Mouse (Mus musculus): Measurements from ENCODE around the gene Cabin1.
"Not testable (repeated sequence)": the region's sequence is repeated elsewhere in the genome, so short reads cannot be mapped to it uniquely, and the experiment has no call there.

Cabin1 gene

GRCm38 (mm10) chr10:75767756-75768155 is 3.6 kb upstream of the Cabin1 start:
- in situ Hi-C loops (cut with MboI, MseI): not testable (repeated sequence)

GRCm38 (mm10) chr10:75766856-75767255 is 2.7 kb upstream of the Cabin1 start:
- in situ Hi-C loops (cut with MboI, MseI): no loop called here

- in situ Hi-C loops (cut with MboI, MseI): no loop called here
These were observed 655 bp upstream of the Cabin1 start for GRCm38 (mm10) chr10:75764519-75765473.

- in situ Hi-C loops (cut with MboI, MseI): no loop called here
These were observed 1.7 kb downstream of the Cabin1 start for GRCm38 (mm10) chr10:75762413-75762812.

- in situ Hi-C loops (cut with MboI, MseI): no loop called here
These were observed 3.8 kb downstream of the Cabin1 start for GRCm38 (mm10) chr10:75760311-75760710.

- in situ Hi-C loops (cut with MboI, MseI): no loop called here
These were observed 7.4 kb downstream of the Cabin1 start for GRCm38 (mm10) chr10:75756719-75757118.

- in situ Hi-C loops (cut with MboI, MseI): no loop called here
These were observed 20.1 kb downstream of the Cabin1 start for GRCm38 (mm10) chr10:75744017-75744416.

- in situ Hi-C loops (cut with MboI, MseI): no loop called here
These were observed 20.8 kb downstream of the Cabin1 start for GRCm38 (mm10) chr10:75743369-75743768.

GRCm38 (mm10) chr10:75740866-75741265 is 23.3 kb downstream of the Cabin1 start:
- in situ Hi-C loops (cut with MboI, MseI): no loop called here

- in situ Hi-C loops (cut with MboI, MseI): no loop called here
These were observed 38.7 kb downstream of the Cabin1 start for GRCm38 (mm10) chr10:75725449-75725848.

- in situ Hi-C loops (cut with MboI, MseI): no loop called here
These were observed 43.9 kb downstream of the Cabin1 start for GRCm38 (mm10) chr10:75720215-75720614.

GRCm38 (mm10) chr10:75714795-75715194 is 49.3 kb downstream of the Cabin1 start:
- in situ Hi-C loops (cut with MboI, MseI): no loop called here

- in situ Hi-C loops (cut with MboI, MseI): no loop called here
These were observed 51.1 kb downstream of the Cabin1 start for GRCm38 (mm10) chr10:75713026-75713425.

GRCm38 (mm10) chr10:75710210-75710609 is 53.9 kb downstream of the Cabin1 start:
- in situ Hi-C loops (cut with MboI, MseI): no loop called here

- in situ Hi-C loops (cut with MboI, MseI): no loop called here
These were observed 54.9 kb downstream of the Cabin1 start for GRCm38 (mm10) chr10:75709261-75709660.

- in situ Hi-C loops (cut with MboI, MseI): no loop called here
These were observed 55.5 kb downstream of the Cabin1 start for GRCm38 (mm10) chr10:75708633-75708992.

- in situ Hi-C loops (cut with MboI, MseI): no loop called here
These were observed 56.1 kb downstream of the Cabin1 start for GRCm38 (mm10) chr10:75707901-75708632.

GRCm38 (mm10) chr10:75706632-75707216 is 57.4 kb downstream of the Cabin1 start:
- in situ Hi-C loops (cut with MboI, MseI): no loop called here

GRCm38 (mm10) chr10:75705681-75706400 is 58.3 kb downstream of the Cabin1 start:
- in situ Hi-C loops (cut with MboI, MseI): no loop called here

GRCm38 (mm10) chr10:75704212-75705185 is 59.6 kb downstream of the Cabin1 start:
- in situ Hi-C loops (cut with MboI, MseI): no loop called here
